Mouse (Mus musculus) liver, postnatal 0 days (tissue): ENCODE results near the gene Fam222a. TPM values are rescaled to one million over a fixed set of nuclear protein-coding genes. Genes with fewer than 3 reads are reported as not detected.

Experiments
- ATAC-seq: fragments of 200-750 bp; cut with Nextera tagmentation; 2 replicates; pipeline ENCODE4 v1.8.0; 2017; ENCODE audit warnings: mild to moderate bottlenecking, moderate library complexity
- DNase-seq: peaks from one replicate; pipeline ENCODE4 v3.0.0-alpha.2; 2016
- H3K27ac ChIP-seq: fragments of 300-500 bp; sonication (generic); 2 replicates; pipeline ENCODE4 v1.5.1; 2014; ENCODE audit warnings: antibody characterized with exemption, moderate library complexity, mild to moderate bottlenecking, low read depth
- H3K27me3 ChIP-seq: fragments of 300-500 bp; sonication (generic); 2 replicates; pipeline ENCODE4 v1.6.1; 2014; ENCODE audit warnings: low read length, control low read depth, mixed read lengths; ENCODE audit not compliant: insufficient read depth
- H3K36me3 ChIP-seq: fragments of 300-500 bp; sonication (generic); replicated peaks from 2 replicates; pipeline ENCODE4 v1.6.1; 2014; ENCODE audit warnings: mild to moderate bottlenecking, control low read depth, low read length, moderate library complexity, mixed read lengths; ENCODE audit not compliant: insufficient read depth
- H3K4me1 ChIP-seq: fragments of 300-500 bp; sonication (generic); 2 replicates; pipeline ENCODE4 v1.6.1; 2014; ENCODE audit warnings: antibody characterized with exemption, mild to moderate bottlenecking, control low read depth; ENCODE audit not compliant: insufficient read depth
- H3K4me2 ChIP-seq: fragments of 300-500 bp; sonication (generic); 2 replicates; pipeline ENCODE4 v1.6.1; 2014; ENCODE audit warnings: low read depth, mild to moderate bottlenecking, low read length, moderate library complexity, mixed read lengths
- H3K4me3 ChIP-seq: fragments of 300-500 bp; sonication (generic); 2 replicates; pipeline ENCODE4 v1.5.1; 2014; ENCODE audit warnings: low read depth, low read length
- H3K9ac ChIP-seq: fragments of 300-500 bp; sonication (generic); replicated peaks from 2 replicates; pipeline ENCODE4 v1.6.1; 2014; ENCODE audit warnings: mild to moderate bottlenecking, moderate library complexity
- H3K9me3 ChIP-seq: fragments of 300-500 bp; sonication (generic); 2 replicates; pipeline ENCODE4 v1.6.1; 2016; ENCODE audit warnings: mild to moderate bottlenecking, control low read depth, low read length, mixed read lengths
- CTCF ChIP-seq: sonication (generic); IDR thresholded peaks from 2 replicates; pipeline ENCODE4 v1.5.1; 2016; ENCODE audit warnings: antibody characterized with exemption, low read depth
- EP300 ChIP-seq: IDR thresholded peaks from 2 replicates; pipeline ENCODE4 v1.6.1; 2016; ENCODE audit warnings: antibody characterized with exemption, low read depth, mild to moderate bottlenecking
- WGBS: fragments of 180-500 bp; shearing (Covaris S2); extraction: QIAGEN DNeasy Blood & Tissue Kit; methylation state at CpG from one replicate; pipeline ENCODE4 v1.1.7; 2014; ENCODE audit not compliant: insufficient replicate concordance; 5-methylcytosine and 5-hydroxymethylcytosine counted together
- polyA plus RNA-seq: library from polyadenylated mRNA; unstranded; fragments of >200 nt; fragmentation: Nextera tagmentation; extraction: Ambion mirVana; gene quantifications from 2 replicates; pipeline ENCODE4 v1.2.1, GENCODE M21; 2015

Gene Fam222a
- polyA plus RNA-seq, 1 experiment from 2014 or later = 0.80 TPM

DNA sequence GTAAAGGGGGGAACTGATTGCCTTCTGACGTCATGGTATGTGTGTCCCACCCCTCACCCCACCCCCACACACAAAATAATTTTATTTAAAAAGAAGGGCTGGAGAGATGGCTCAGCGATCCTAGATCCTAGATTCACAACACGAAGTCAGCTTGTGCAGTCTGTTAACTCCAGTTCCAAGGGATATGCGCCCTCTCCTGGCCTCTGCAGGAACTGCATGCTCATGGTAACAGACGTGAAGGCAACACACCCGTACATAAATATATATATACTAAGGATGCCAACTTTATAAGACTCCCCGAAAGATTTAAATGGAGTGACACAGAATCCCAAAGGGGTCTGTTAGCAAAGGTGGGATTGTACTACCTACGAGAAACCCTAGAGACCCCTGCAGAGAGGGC, 51.0 kb downstream of the Fam222a start:
- no peak overlapping the region for H3K4me2 ChIP-seq
- 19% methylated on average over 8 of the region's 8 CpGs for WGBS

DNA sequence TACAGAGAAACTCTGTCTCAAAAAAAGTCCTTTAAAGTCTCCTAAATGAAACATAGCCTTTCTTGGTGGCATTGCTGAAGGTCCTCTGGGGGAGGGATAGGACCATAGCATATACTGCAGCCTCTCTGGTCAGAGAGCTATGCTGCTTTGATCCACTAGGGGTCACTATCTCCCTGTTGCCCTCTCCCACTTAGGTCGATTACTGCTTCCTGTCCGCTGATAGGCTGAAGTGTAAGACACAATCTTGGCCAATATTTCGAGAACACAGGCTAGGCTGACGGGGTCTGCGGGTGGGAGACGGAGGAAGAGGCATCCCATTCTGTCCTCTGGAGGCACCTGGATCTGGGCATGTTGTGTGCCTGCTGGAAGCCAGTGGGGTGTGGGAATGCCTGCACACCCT, 52.5 kb downstream of the Fam222a start:
- Histone ChIP-seq H3K9me3 (no peaks in the 10 kb centered on the region), H3K36me3 (no peaks in the 10 kb centered on the region), H3K27me3 (no peaks in the 10 kb centered on the region), H3K9ac (no peak overlapping the region), H3K4me1 (no peaks in the 10 kb centered on the region), H3K4me3 (no peak overlapping the region), H3K27ac (no peak overlapping the region), H3K4me2 (no peak overlapping the region)
- 33% methylated on average over 6 of the region's 6 CpGs for WGBS
- DNase-seq (peak; percentile 39), ATAC-seq (0 out of 2 replicates have a peak, but pooled peaks have one; percentile 3)
- no peak for TF ChIP-seq EP300
- peak; percentile 83 for TF ChIP-seq CTCF

More for the DNA sequence above, 51.0 kb downstream of the Fam222a start:
- Histone ChIP-seq H3K27me3 (no peaks in the 10 kb centered on the region), H3K27ac (no peak overlapping the region), H3K9me3 (no peaks in the 10 kb centered on the region), H3K9ac (no peak overlapping the region), H3K4me1 (no peaks in the 10 kb centered on the region), H3K36me3 (no peaks in the 10 kb centered on the region), H3K4me3 (no peak overlapping the region)
- ATAC-seq = no peak
- no peak for TF ChIP-seq EP300
- peak; percentile 93 for TF ChIP-seq CTCF
- peak; percentile 87 for DNase-seq

DNA sequence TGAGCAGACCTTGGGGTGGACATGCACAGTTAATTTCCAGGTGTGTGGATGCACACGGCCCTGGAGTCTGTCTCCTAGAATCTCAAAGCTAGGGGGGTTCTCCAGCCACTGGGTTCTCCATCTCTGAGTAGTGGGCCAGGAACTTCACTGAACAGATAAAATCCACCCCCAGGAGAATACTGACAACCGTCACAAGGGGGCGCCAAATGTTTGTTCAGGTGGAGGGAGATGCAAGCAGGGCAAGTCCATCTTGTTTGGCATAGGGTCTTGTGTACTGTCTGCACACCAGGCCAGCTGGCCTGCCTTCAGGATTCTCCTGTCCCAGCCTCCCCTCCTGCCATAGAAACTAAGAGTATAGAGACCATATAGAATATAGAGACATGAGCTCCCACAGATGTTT, 57.8 kb downstream of the Fam222a start:
- WGBS = 17% methylated on average over 3 of the region's 3 CpGs
- ATAC-seq (no peak), DNase-seq (peak; percentile 78)
- H3K9me3 ChIP-seq = no peaks in the 10 kb centered on the region
- H3K27me3 ChIP-seq = no peaks in the 10 kb centered on the region
- TF ChIP-seq EP300 (no peak), CTCF (peak; percentile 75)
- H3K27ac ChIP-seq = no peak overlapping the region
- H3K36me3 ChIP-seq = no peaks in the 10 kb centered on the region
- H3K4me3 ChIP-seq = no peak overlapping the region
- H3K4me1 ChIP-seq = no peaks in the 10 kb centered on the region
- no peak overlapping the region for H3K4me2 ChIP-seq
- H3K9ac ChIP-seq = no peak overlapping the region

DNA sequence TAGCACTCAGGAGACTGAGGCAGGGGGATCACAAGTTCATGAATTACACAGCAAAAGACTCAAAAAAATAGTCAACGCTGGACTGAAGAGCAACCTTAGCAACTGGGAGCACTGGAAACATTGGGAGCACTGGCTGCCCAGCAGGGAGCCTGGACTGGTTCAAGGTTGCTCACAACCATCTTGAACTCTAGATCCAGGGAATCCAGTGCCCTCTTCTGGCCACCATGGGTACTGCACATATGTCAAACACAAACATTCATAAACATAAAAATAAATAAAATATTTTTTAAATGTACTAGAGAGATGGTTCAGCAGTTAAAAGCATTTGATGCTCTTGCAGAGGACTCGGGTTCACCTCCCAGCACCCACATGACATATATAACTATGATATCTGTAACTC, 63.5 kb downstream of the Fam222a start:
- ATAC-seq = no peak
- H3K4me1 ChIP-seq = no peaks in the 10 kb centered on the region
- DNase-seq = peak; percentile 49

DNA sequence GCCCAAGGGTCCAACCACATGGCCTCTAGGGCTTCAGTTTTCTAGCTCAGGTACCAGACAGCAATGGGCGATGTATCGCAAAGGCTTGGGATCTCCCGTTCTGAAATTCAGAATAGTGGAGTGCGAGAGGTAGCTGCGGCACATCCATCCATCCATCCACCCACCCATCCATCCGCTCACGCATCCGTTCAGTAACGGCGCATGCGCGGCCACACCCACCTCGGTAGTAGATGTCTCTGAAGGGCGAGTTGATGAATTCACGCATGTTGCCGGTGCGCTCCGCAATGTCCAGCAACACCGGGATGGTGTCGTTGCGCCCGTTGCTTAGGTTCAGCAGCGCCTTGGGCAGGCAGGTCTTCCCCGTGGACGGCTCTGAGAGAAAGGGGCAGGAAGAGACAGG, 68.3 kb downstream of the Fam222a start:
- WGBS = 78% methylated on average over 25 of the region's 25 CpGs
- H3K9ac ChIP-seq = no peak overlapping the region
- H3K9me3 ChIP-seq = no peaks in the 10 kb centered on the region
- no peak overlapping the region for H3K27ac ChIP-seq
- H3K4me1 ChIP-seq = peaks cover 8% of the 10 kb centered on the region; the same call in 1 of the 2 replicates
- H3K4me2 ChIP-seq = no peak overlapping the region
- ATAC-seq (no peak), DNase-seq (no peak)
- TF ChIP-seq CTCF = no peak
- no peak for TF ChIP-seq EP300
- no peak overlapping the region for H3K4me3 ChIP-seq
- H3K27me3 ChIP-seq = peaks cover 5% of the 10 kb centered on the region; the same call in 1 of the 2 replicates
- H3K36me3 ChIP-seq = no peaks in the 10 kb centered on the region

More for the DNA sequence above, 63.5 kb downstream of the Fam222a start:
- WGBS = 51% methylated on average over 2 of the region's 2 CpGs
- H3K9ac ChIP-seq = no peak overlapping the region
- H3K4me3 ChIP-seq = no peak overlapping the region
- TF ChIP-seq CTCF (peak; percentile 71), EP300 (no peak)
- H3K36me3 ChIP-seq = no peaks in the 10 kb centered on the region
- H3K9me3 ChIP-seq = no peaks in the 10 kb centered on the region
- H3K27ac ChIP-seq = no peak overlapping the region
- H3K27me3 ChIP-seq = no peaks in the 10 kb centered on the region
- H3K4me2 ChIP-seq = no peak overlapping the region

DNA sequence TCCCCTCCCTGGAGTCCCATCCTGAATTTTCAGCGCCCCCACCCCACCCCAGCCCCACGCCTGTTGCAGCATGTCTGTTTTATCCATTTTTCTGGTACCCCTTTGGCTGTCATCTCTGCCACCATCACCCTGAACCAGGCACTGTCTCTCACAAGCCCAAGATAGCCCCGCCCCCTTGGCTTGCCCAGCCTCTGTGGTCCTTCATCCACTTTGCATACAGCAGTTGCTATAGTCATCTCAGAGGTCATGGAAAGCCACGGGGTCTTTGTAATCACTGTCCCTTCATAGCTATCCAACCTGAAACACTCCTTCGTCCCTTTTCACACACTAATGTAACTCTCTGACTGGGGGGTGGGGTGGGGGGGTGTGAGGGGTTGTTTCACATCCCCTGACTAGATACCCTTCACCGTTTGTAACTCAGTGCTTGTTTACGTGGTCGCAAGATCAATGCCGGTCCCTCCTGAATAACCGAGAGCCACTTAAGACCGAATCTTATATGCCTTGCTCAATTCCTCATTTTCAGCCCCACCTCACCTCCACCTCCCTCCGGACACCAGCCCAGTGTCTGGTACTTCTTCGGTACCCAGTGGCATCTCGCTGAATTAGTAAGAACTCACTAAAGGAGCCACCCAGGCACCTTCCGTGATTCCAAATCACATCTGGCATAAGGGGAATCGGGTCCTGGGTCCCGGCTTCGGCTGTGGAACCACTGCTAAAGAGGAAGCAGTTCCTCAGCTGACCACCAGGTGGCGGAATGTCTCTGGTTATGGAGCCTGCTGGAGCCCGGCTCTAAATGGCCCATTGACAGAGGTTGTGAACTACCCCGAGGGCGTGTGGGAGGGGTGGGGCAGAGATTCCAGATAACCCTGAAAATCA, 71.2 kb downstream of the Fam222a start:
- Histone ChIP-seq H3K9me3 (no peaks in the 10 kb centered on the region), H3K9ac (no peak overlapping the region), H3K27me3 (peaks cover 5% of the 10 kb centered on the region; the same call in 1 of the 2 replicates), H3K27ac (no peak overlapping the region), H3K4me3 (no peak overlapping the region), H3K4me1 (peaks cover 8% of the 10 kb centered on the region; the same call in 1 of the 2 replicates), H3K4me2 (peak overlapping the region; percentile 55), H3K36me3 (no peaks in the 10 kb centered on the region)
- peak; percentile 97 for TF ChIP-seq CTCF
- no peak for TF ChIP-seq EP300
- 11% methylated on average over 22 of the region's 22 CpGs for WGBS
- DNase-seq = peak; percentile 89
- ATAC-seq = peak; percentile 86
